Mouse (Mus musculus): Measurements from ENCODE around the gene Brinp2. TPM values are rescaled to one million over a fixed set of nuclear protein-coding genes. Genes with fewer than 3 reads are reported as not detected.

The Brinp2 gene
- polyA plus RNA-seq (2012; rRNA removed; ENCODE audit: low replicate concordance): 0.71 and 1.7 TPM in 2 replicates

DNA sequence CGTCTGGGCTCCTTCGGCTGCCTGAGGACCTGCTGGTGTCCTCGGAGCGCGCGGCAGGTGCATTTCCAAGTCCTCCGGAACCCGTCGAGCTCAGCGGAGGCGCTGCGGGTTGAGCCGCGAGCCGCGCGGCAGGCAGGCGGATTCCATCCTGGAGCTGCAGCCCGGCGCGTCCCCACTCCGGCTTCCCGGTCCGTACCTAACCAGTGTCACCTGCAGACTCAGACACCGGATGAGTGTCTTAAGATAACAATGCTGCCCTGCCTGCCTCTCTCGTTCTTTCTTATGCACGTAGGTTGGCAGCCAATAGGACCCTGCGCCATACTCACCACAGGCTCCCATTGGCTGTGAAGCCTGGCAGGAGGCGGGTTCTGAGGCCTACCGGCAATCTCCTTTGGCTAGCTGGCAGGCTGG lies at the start of gene Brinp2:
Gene Brinp2 (minus strand): TSS at position 276 of the 411 bp plus-strand sequence.

DNA sequence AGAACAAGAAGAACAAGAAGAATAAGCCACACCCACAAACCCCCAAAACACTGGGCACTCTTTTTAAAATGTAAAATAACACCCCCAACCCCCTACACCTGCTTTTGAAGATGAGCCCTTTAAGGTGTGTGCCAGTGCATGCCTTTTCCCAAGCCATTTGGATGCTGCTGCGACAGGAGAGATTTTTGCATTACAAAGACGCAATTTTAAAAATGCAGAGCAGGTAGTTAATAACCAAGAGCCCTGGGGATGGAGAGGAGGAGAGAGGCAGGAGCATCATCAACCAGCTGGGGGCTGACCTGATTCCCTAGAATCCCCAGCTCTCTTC lies 5.8 kb upstream of the Brinp2 start, which contains the start of gene Astn1:
Gene Astn1 (plus strand): TSS at position 310 of the 328 bp plus-strand sequence.

Other genes with a start within 250 kb of the Brinp2 start
- gene Astn1, start 5.9 kb upstream of the Brinp2 start, polyA plus RNA-seq (2012; rRNA removed; ENCODE audit: low replicate concordance): 0.25 and 0.65 TPM in 2 replicates

All from duodenum, adult 2 months (tissue).